Mouse (Mus musculus) testis, adult 2 months (tissue): ENCODE measurements around the gene Ctdnep1.

Experiments
- CTCF ChIP-seq: fragments of 200-500 bp; IDR thresholded peaks from 2 replicates; pipeline ENCODE4 v1.5.1; 2012; ENCODE audit warnings: low read depth, mild to moderate bottlenecking, inconsistent platforms, low read length, moderate library complexity; ENCODE audit not compliant: control insufficient read depth, insufficient read depth, insufficient replicate concordance
- POLR2A ChIP-seq: fragments of 200-500 bp; IDR thresholded peaks from 2 replicates; pipeline ENCODE4 v1.6.1; 2012; ENCODE audit warnings: low read depth, mild to moderate bottlenecking, inconsistent platforms, low read length, moderate library complexity; ENCODE audit not compliant: control insufficient read depth

DNA sequence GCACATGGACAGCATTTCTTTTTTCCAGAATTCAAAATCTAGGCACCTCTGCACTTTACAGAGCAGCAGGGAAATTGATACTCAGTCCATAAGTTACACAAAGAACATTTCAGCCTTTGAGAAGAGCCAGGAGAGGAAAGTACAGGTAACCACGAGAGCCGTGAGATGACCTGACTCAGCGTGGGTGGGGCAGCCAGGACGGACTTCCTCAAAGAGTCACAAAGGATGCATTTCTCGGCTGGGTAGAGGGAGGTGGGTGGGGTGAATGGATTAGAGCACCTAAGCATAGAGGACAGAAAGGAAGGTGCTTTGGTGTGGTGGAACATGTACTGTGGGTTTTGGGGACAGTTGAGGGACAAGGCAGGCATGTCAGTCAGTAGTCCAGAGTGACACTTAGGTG is 19.1 kb upstream of the Ctdnep1 start:
- TF ChIP-seq CTCF (no peak), POLR2A (no peak)
